Mouse (Mus musculus): ENCODE data around the gene Catsper4. TPM values are rescaled to one million over a fixed set of nuclear protein-coding genes. Genes with fewer than 3 reads are reported as not detected.

The Catsper4 gene
- polyA plus RNA-seq, 1 experiment from 2014 or later = 0.60 TPM

GRCm38 (mm10) chr4:134265860-134266585, 38.8 kb upstream of the Catsper4 start:
- no peaks in the 10 kb centered on the region for H3K27me3 ChIP-seq (replicated peaks; ENCODE audit: control insufficient read depth, insufficient read depth, low read length)
- H3K4me2 ChIP-seq (replicated peaks; ENCODE audit: low read depth) = no peak overlapping the region
- H3K9me3 ChIP-seq (ENCODE audit: control insufficient read depth) = peaks cover 4% of the 10 kb centered on the region; the same call in 1 of the 2 replicates
- no peak overlapping the region for H3K27ac ChIP-seq (ENCODE audit: low read depth, low read length)
- WGBS = 69% methylated on average over 9 of the region's 9 CpGs
- 0 out of 2 replicates have a peak, but pooled peaks cover 6% of the 10 kb centered on the region for H3K4me1 ChIP-seq (replicated peaks; ENCODE audit: control insufficient read depth, insufficient read depth, low read length)
- no peaks in the 10 kb centered on the region for H3K36me3 ChIP-seq (ENCODE audit: control insufficient read depth, insufficient read depth)
- TF ChIP-seq CTCF (IDR thresholded peaks at IDR 0.05; ENCODE audit: low read depth) = 0 out of 2 replicates have a peak, but pooled peaks have one; percentile 16
- no peak for ATAC-seq
- no peak overlapping the region for H3K4me3 ChIP-seq (ENCODE audit: low read depth, low read length)
- H3K9ac ChIP-seq (ENCODE audit: low read depth, low read length) = no peak overlapping the region

DNA sequence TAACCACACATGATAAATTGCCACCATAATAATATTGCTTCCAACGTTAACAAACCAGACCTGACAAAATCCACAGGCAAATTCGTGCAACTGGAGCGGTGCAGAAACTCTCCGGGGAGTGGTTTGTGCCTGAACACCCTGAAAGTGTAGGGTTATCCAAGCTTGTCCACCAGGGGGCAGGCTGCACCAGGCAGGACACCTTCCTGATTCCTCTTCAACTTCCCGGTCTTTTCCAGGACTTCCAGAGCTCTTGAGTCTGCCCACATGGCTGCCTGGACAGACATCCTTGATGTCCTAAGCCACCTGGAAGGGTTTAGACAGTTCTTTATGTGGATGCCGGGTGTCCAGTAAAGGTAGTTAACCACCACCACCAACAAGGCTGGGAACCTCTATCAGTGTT, 36.0 kb upstream of the Catsper4 start:
- Histone ChIP-seq H3K27ac (ENCODE audit: low read depth, low read length) (no peak overlapping the region), H3K36me3 (ENCODE audit: control insufficient read depth, insufficient read depth) (no peaks in the 10 kb centered on the region), H3K4me3 (ENCODE audit: low read depth, low read length) (no peak overlapping the region), H3K4me2 (replicated peaks; ENCODE audit: low read depth) (no peak overlapping the region), H3K27me3 (replicated peaks; ENCODE audit: control insufficient read depth, insufficient read depth, low read length) (no peaks in the 10 kb centered on the region), H3K9me3 (ENCODE audit: control insufficient read depth) (peaks cover 4% of the 10 kb centered on the region; the same call in 1 of the 2 replicates), H3K4me1 (replicated peaks; ENCODE audit: control insufficient read depth, insufficient read depth, low read length) (no peaks in the 10 kb centered on the region), H3K9ac (ENCODE audit: low read depth, low read length) (no peak overlapping the region)
- ATAC-seq = 0 out of 2 replicates have a peak, but pooled peaks have one; percentile 41
- 28% methylated on average over 6 of the region's 6 CpGs for WGBS
- peak; percentile 91 for TF ChIP-seq CTCF (IDR thresholded peaks at IDR 0.05; ENCODE audit: low read depth)

DNA sequence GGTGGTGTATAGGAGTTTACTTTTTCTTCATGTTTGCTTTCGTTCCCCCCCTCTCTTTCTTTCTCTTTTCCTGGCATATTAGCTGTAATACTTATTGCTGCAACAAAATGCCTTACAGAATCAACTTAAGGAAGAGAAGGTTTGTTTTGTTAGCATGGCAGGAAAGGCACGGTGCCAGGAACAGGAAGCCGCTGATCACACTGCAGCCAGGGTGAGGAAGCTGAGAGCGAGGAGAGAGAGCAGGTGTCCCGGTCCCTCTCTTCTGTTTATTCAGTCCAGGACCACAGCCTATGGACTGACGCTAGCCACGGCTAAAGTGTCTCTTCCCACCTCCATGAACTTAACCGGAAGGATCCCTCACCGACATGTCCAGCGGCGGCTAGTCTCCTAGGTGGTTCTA, 31.2 kb upstream of the Catsper4 start:
- WGBS = 58% methylated on average over 11 of the region's 11 CpGs
- Histone ChIP-seq H3K27me3 (replicated peaks; ENCODE audit: control insufficient read depth, insufficient read depth, low read length) (peaks cover 16% of the 10 kb centered on the region), H3K4me3 (ENCODE audit: low read depth, low read length) (no peak overlapping the region), H3K9ac (ENCODE audit: low read depth, low read length) (no peak overlapping the region), H3K4me2 (replicated peaks; ENCODE audit: low read depth) (no peak overlapping the region), H3K9me3 (ENCODE audit: control insufficient read depth) (no peaks in the 10 kb centered on the region), H3K27ac (ENCODE audit: low read depth, low read length) (no peak overlapping the region), H3K4me1 (replicated peaks; ENCODE audit: control insufficient read depth, insufficient read depth, low read length) (no peaks in the 10 kb centered on the region), H3K36me3 (ENCODE audit: control insufficient read depth, insufficient read depth) (no peaks in the 10 kb centered on the region)
- ATAC-seq = no peak
- no peak for TF ChIP-seq CTCF (IDR thresholded peaks at IDR 0.05; ENCODE audit: low read depth)

- Histone ChIP-seq H3K27ac (ENCODE audit: low read depth, low read length) (no peak overlapping the region), H3K4me3 (ENCODE audit: low read depth, low read length) (no peak overlapping the region), H3K9me3 (ENCODE audit: control insufficient read depth) (no peaks in the 10 kb centered on the region), H3K4me2 (replicated peaks; ENCODE audit: low read depth) (no peak overlapping the region), H3K4me1 (replicated peaks; ENCODE audit: control insufficient read depth, insufficient read depth, low read length) (no peaks in the 10 kb centered on the region), H3K9ac (ENCODE audit: low read depth, low read length) (no peak overlapping the region), H3K27me3 (replicated peaks; ENCODE audit: control insufficient read depth, insufficient read depth, low read length) (peaks cover 26% of the 10 kb centered on the region), H3K36me3 (ENCODE audit: control insufficient read depth, insufficient read depth) (no peaks in the 10 kb centered on the region)
- TF ChIP-seq CTCF (IDR thresholded peaks at IDR 0.05; ENCODE audit: low read depth) = no peak
- no peak for ATAC-seq
- WGBS = 46% methylated on average over 11 of the region's 11 CpGs
Measured at GRCm38 (mm10) chr4:134257198-134258009, 30.2 kb upstream of the Catsper4 start.

- H3K27ac ChIP-seq (ENCODE audit: low read depth, low read length) = no peak overlapping the region
- H3K4me1 ChIP-seq (replicated peaks; ENCODE audit: control insufficient read depth, insufficient read depth, low read length) = no peaks in the 10 kb centered on the region
- H3K9ac ChIP-seq (ENCODE audit: low read depth, low read length) = no peak overlapping the region
- no peak overlapping the region for H3K4me3 ChIP-seq (ENCODE audit: low read depth, low read length)
- H3K27me3 ChIP-seq (replicated peaks; ENCODE audit: control insufficient read depth, insufficient read depth, low read length) = peaks cover 34% of the 10 kb centered on the region
- TF ChIP-seq CTCF (IDR thresholded peaks at IDR 0.05; ENCODE audit: low read depth) = no peak
- no peaks in the 10 kb centered on the region for H3K9me3 ChIP-seq (ENCODE audit: control insufficient read depth)
- ATAC-seq = peak; percentile 12; the same call in 1 of the 2 replicates
- peak overlapping the region; percentile 27; the same call in 1 of the 2 replicates for H3K4me2 ChIP-seq (replicated peaks; ENCODE audit: low read depth)
- no peaks in the 10 kb centered on the region for H3K36me3 ChIP-seq (ENCODE audit: control insufficient read depth, insufficient read depth)
- 48% methylated on average over 17 of the region's 19 CpGs for whole genome bisulfite sequencing
Measured at GRCm38 (mm10) chr4:134256407-134257197, 29.4 kb upstream of the Catsper4 start.

Measured in intestine, postnatal 0 days (tissue).